Mouse (Mus musculus): ENCODE measurements around the gene Gns.

- no peak for TF ChIP-seq POLR2A (IDR thresholded peaks at IDR 0.05; ENCODE audit: low read depth, low read length)
- no peak for TF ChIP-seq CTCF (conservative IDR thresholded peaks at IDR 0.05; ENCODE audit: insufficient read depth, insufficient read length, low read depth, low read length)
Measured at GRCm38 (mm10) chr10:121403946-121404345, 39.1 kb downstream of the Gns start.
